Mouse (Mus musculus) MEL (cell line): ENCODE measurements around the gene Ubn1. TPM values are rescaled to one million over a fixed set of nuclear protein-coding genes. Genes with fewer than 3 reads are reported as not detected.

Experiments used
- DNase-seq: peaks from one replicate; pipeline ENCODE4 v3.0.0; 2011; ENCODE audit warnings: low read depth, low spot score
- H3K27ac ChIP-seq: 2 replicates; pipeline ENCODE4 v1.5.1; 2012; ENCODE audit warnings: low read depth, mild to moderate bottlenecking, control low read depth, low read length, moderate library complexity; ENCODE audit not compliant: control insufficient read depth
- H3K27me3 ChIP-seq, 2 experiments: fragments of 150-350 bp in 1 of 2; sonication (generic) in 1 of 2; 2 replicates each; pipeline ENCODE4 v1.6.1; 2012; ENCODE audit warnings: low read length in 2 of 2, mild to moderate bottlenecking in 2 of 2, improper control_type of control experiment in 1 of 2, moderate library complexity in 1 of 2; ENCODE audit not compliant: insufficient read depth in 2 of 2, control insufficient read depth in 1 of 2
- H3K36me3 ChIP-seq, 2 experiments: 2 replicates each; pipeline ENCODE4 v1.6.1; 2012 to 2014; ENCODE audit warnings: low read length in 2 of 2, improper control_type of control experiment in 1 of 2, inconsistent platforms in 1 of 2, mild to moderate bottlenecking in 1 of 2; ENCODE audit not compliant: insufficient read depth in 2 of 2, control insufficient read depth in 1 of 2
- H3K4me1 ChIP-seq, 2 experiments: fragments of 150-350 bp in 1 of 2; sonication (generic) in 1 of 2; 2 replicates each; pipeline ENCODE4 v1.6.1; 2012; ENCODE audit warnings: low read length in 2 of 2, improper control_type of control experiment in 1 of 2, mild to moderate bottlenecking in 1 of 2; ENCODE audit not compliant: insufficient read depth in 2 of 2, control insufficient read depth in 1 of 2
- H3K4me3 ChIP-seq, 2 experiments: fragments of 150-350 bp in 1 of 2; sonication (generic) in 1 of 2; 2 replicates each; pipeline ENCODE4 v1.5.1; 2012; ENCODE audit warnings: low read depth in 2 of 2, low read length in 2 of 2, mild to moderate bottlenecking in 2 of 2, moderate library complexity in 2 of 2, control low read depth in 1 of 2, improper control_type of control experiment in 1 of 2; ENCODE audit not compliant: control insufficient read depth in 1 of 2, insufficient read depth in 1 of 2
- H3K79me2 ChIP-seq: 2 replicates; pipeline ENCODE4 v1.6.1; 2012; ENCODE audit warnings: mild to moderate bottlenecking, low read length, moderate library complexity; ENCODE audit not compliant: control insufficient read depth, poor library complexity, insufficient read depth
- H3K9ac ChIP-seq: 2 replicates; pipeline ENCODE4 v1.6.1; 2012; ENCODE audit warnings: low read depth, mild to moderate bottlenecking, control low read depth, low read length, moderate library complexity; ENCODE audit not compliant: control insufficient read depth, poor library complexity, severe bottlenecking
- H3K9me3 ChIP-seq: fragments of 150-350 bp; sonication (generic); replicated peaks from 2 replicates; pipeline ENCODE4 v1.6.1; 2012; ENCODE audit warnings: mild to moderate bottlenecking, low read length, improper control_type of control experiment, moderate library complexity; ENCODE audit not compliant: insufficient read depth
- BHLHE40 ChIP-seq: IDR thresholded peaks from 2 replicates; pipeline ENCODE4 v1.6.1; 2012; ENCODE audit warnings: low read depth, mild to moderate bottlenecking, inconsistent platforms, low read length, improper control_type of control experiment, borderline replicate concordance
- CHD1 ChIP-seq: IDR thresholded peaks from 2 replicates; pipeline ENCODE4 v1.6.1; 2012; ENCODE audit warnings: low read depth, mild to moderate bottlenecking, inconsistent platforms, low read length, improper control_type of control experiment
- CHD2 ChIP-seq: IDR thresholded peaks from 2 replicates; pipeline ENCODE4 v1.6.1; 2011; ENCODE audit warnings: low read length, improper control_type of control experiment
- CTCF ChIP-seq, 3 experiments: IDR thresholded peaks in 2 of 3; conservative IDR thresholded peaks in 1 of 3; 2 replicates each; pipeline ENCODE4 v1.5.1; 2011 to 2012; ENCODE audit warnings: low read length in 3 of 3, low read depth in 2 of 3, mild to moderate bottlenecking in 2 of 3, improper control_type of control experiment in 1 of 3, inconsistent platforms in 1 of 3, mixed read lengths in 1 of 3, moderate library complexity in 1 of 3; ENCODE audit not compliant: control insufficient read depth in 1 of 3, insufficient read depth in 1 of 3, poor library complexity in 1 of 3, severe bottlenecking in 1 of 3
- E2F4 ChIP-seq: IDR thresholded peaks from 2 replicates; pipeline ENCODE4 v1.6.1; 2011; ENCODE audit warnings: low read depth, low read length, improper control_type of control experiment, borderline replicate concordance
- ELF1 ChIP-seq: IDR thresholded peaks from 2 replicates; pipeline ENCODE4 v1.6.1; 2014; ENCODE audit warnings: low read depth, mild to moderate bottlenecking, inconsistent platforms, low read length, improper control_type of control experiment, moderate library complexity
- EP300 ChIP-seq, 2 experiments: IDR thresholded peaks; 2 replicates each; pipeline ENCODE4 v1.6.1; 2011; ENCODE audit warnings: improper control_type of control experiment in 2 of 2, low read length in 2 of 2, low read depth in 1 of 2, mild to moderate bottlenecking in 1 of 2
- ETS1 ChIP-seq: IDR thresholded peaks from 2 replicates; pipeline ENCODE4 v1.6.1; 2012; ENCODE audit warnings: low read depth, mild to moderate bottlenecking, inconsistent platforms, low read length, improper control_type of control experiment, moderate library complexity
- GABPA ChIP-seq: IDR thresholded peaks from 2 replicates; pipeline ENCODE4 v1.6.1; 2012; ENCODE audit warnings: low read depth, mild to moderate bottlenecking, inconsistent platforms, low read length, improper control_type of control experiment, moderate library complexity
- GATA1 ChIP-seq: IDR thresholded peaks from 2 replicates; pipeline ENCODE4 v1.6.1; 2011; ENCODE audit warnings: low read depth, low read length, improper control_type of control experiment
- HCFC1 ChIP-seq: IDR thresholded peaks from 2 replicates; pipeline ENCODE4 v1.6.1; 2012; ENCODE audit warnings: low read depth, mild to moderate bottlenecking, inconsistent platforms, low read length, improper control_type of control experiment, moderate library complexity
- KAT2A ChIP-seq: conservative IDR thresholded peaks from 2 replicates; pipeline ENCODE4 v1.6.1; 2012; ENCODE audit warnings: low read depth, low read length, improper control_type of control experiment, inconsistent platforms
- MAFK ChIP-seq: IDR thresholded peaks from 2 replicates; pipeline ENCODE4 v1.6.1; 2011; ENCODE audit warnings: low read depth, mild to moderate bottlenecking, low read length, improper control_type of control experiment, borderline replicate concordance
- MAX ChIP-seq: IDR thresholded peaks from 2 replicates; pipeline ENCODE4 v1.6.1; 2011; ENCODE audit warnings: low read length, improper control_type of control experiment
- MAZ ChIP-seq: IDR thresholded peaks from 2 replicates; pipeline ENCODE4 v1.6.1; 2012; ENCODE audit warnings: low read depth, mild to moderate bottlenecking, inconsistent platforms, low read length, improper control_type of control experiment
- MEF2A ChIP-seq: IDR thresholded peaks from 2 replicates; pipeline ENCODE4 v1.6.1; 2014; ENCODE audit warnings: low read depth, mild to moderate bottlenecking, inconsistent platforms, low read length, improper control_type of control experiment; ENCODE audit not compliant: poor library complexity, insufficient replicate concordance, severe bottlenecking; ENCODE audit errors: extremely low read depth
- MXI1 ChIP-seq: IDR thresholded peaks from 2 replicates; pipeline ENCODE4 v1.6.1; 2011; ENCODE audit warnings: mild to moderate bottlenecking, low read depth, low read length, improper control_type of control experiment
- MYB ChIP-seq: IDR thresholded peaks from 2 replicates; pipeline ENCODE4 v1.6.1; 2011; ENCODE audit warnings: mild to moderate bottlenecking, low read depth, low read length, improper control_type of control experiment
- MYC ChIP-seq: IDR thresholded peaks from 2 replicates; pipeline ENCODE4 v1.6.1; 2011; ENCODE audit warnings: low read depth, mild to moderate bottlenecking, low read length, improper control_type of control experiment, moderate library complexity
- NELFE ChIP-seq: IDR thresholded peaks from 2 replicates; pipeline ENCODE4 v1.6.1; 2011; ENCODE audit warnings: low read depth, low read length, improper control_type of control experiment
- NRF1 ChIP-seq: IDR thresholded peaks from 2 replicates; pipeline ENCODE4 v1.6.1; 2014; ENCODE audit warnings: low read depth, mild to moderate bottlenecking, inconsistent platforms, low read length, improper control_type of control experiment, moderate library complexity; ENCODE audit not compliant: poor library complexity, insufficient read depth, severe bottlenecking
- POLR2A ChIP-seq, 2 experiments: IDR thresholded peaks; 2 replicates each; pipeline ENCODE4 v1.6.1; 2011 to 2012; ENCODE audit warnings: low read length in 2 of 2, mild to moderate bottlenecking in 2 of 2, control low read depth in 1 of 2, improper control_type of control experiment in 1 of 2, low read depth in 1 of 2, moderate library complexity in 1 of 2; ENCODE audit not compliant: control insufficient read depth in 1 of 2, insufficient read depth in 1 of 2, poor library complexity in 1 of 2
- POLR2AphosphoS2 ChIP-seq: IDR thresholded peaks from 2 replicates; pipeline ENCODE4 v1.6.1; 2011; ENCODE audit warnings: low read length, improper control_type of control experiment
- POLR2AphosphoS5 ChIP-seq: IDR thresholded peaks from 2 replicates; pipeline ENCODE4 v1.6.1; 2012; ENCODE audit warnings: low read depth, borderline replicate concordance, mild to moderate bottlenecking, inconsistent platforms, low read length, moderate library complexity, mixed read lengths
- RCOR1 ChIP-seq: IDR thresholded peaks from 2 replicates; pipeline ENCODE4 v1.6.1; 2012; ENCODE audit warnings: low read depth, mild to moderate bottlenecking, inconsistent platforms, low read length, improper control_type of control experiment
- SIN3A ChIP-seq: IDR thresholded peaks from 2 replicates; pipeline ENCODE4 v1.6.1; 2012; ENCODE audit warnings: low read length, improper control_type of control experiment, inconsistent platforms
- SMC3 ChIP-seq: IDR thresholded peaks from 2 replicates; pipeline ENCODE4 v1.6.1; 2011; ENCODE audit warnings: low read depth, low read length, improper control_type of control experiment
- TAL1 ChIP-seq: IDR thresholded peaks from 2 replicates; pipeline ENCODE4 v1.6.1; 2012; ENCODE audit warnings: mild to moderate bottlenecking, inconsistent platforms, low read length, moderate library complexity, mixed read lengths
- TCF12 ChIP-seq: IDR thresholded peaks from 2 replicates; pipeline ENCODE4 v1.6.1; 2014; ENCODE audit warnings: low read depth, mild to moderate bottlenecking, inconsistent platforms, low read length, improper control_type of control experiment, moderate library complexity
- UBTF ChIP-seq: IDR thresholded peaks from 2 replicates; pipeline ENCODE4 v1.6.1; 2012; ENCODE audit warnings: low read depth, mild to moderate bottlenecking, inconsistent platforms, low read length, improper control_type of control experiment, moderate library complexity, borderline replicate concordance; ENCODE audit not compliant: insufficient read depth
- USF1 ChIP-seq: IDR thresholded peaks from 2 replicates; pipeline ENCODE4 v1.6.1; 2014; ENCODE audit warnings: low read depth, mild to moderate bottlenecking, inconsistent platforms, low read length, improper control_type of control experiment, moderate library complexity
- USF2 ChIP-seq, 2 experiments: IDR thresholded peaks; 2 replicates each; pipeline ENCODE4 v1.6.1; 2011 to 2012; ENCODE audit warnings: improper control_type of control experiment in 2 of 2, low read length in 2 of 2, borderline replicate concordance in 1 of 2, inconsistent platforms in 1 of 2, low read depth in 1 of 2, mild to moderate bottlenecking in 1 of 2; ENCODE audit not compliant: insufficient read depth in 1 of 2
- ZC3H11A ChIP-seq: IDR thresholded peaks from 2 replicates; pipeline ENCODE4 v1.6.1; 2012; ENCODE audit warnings: low read depth, mild to moderate bottlenecking, inconsistent platforms, low read length, improper control_type of control experiment
- ZKSCAN1 ChIP-seq: IDR thresholded peaks from 2 replicates; pipeline ENCODE4 v1.6.1; 2012; ENCODE audit warnings: low read depth, mild to moderate bottlenecking, inconsistent platforms, low read length, improper control_type of control experiment, moderate library complexity
- ZMIZ1 ChIP-seq: IDR thresholded peaks from 2 replicates; pipeline ENCODE4 v1.6.1; 2012; ENCODE audit warnings: low read depth, mild to moderate bottlenecking, inconsistent platforms, low read length, improper control_type of control experiment, moderate library complexity
- ZNF384 ChIP-seq: IDR thresholded peaks from 2 replicates; pipeline ENCODE4 v1.6.1; 2012; ENCODE audit warnings: low read depth, mild to moderate bottlenecking, inconsistent platforms, low read length, improper control_type of control experiment
- polyA plus RNA-seq, 2 experiments: library from polyadenylated mRNA; stranded (reverse) in 1 of 2; unstranded in 1 of 2; fragments of >175 nt in 1 of 2; fragments of >200 nt in 1 of 2; gene quantifications; 2 replicates each; pipeline versions ENCODE4 v1.2.1 to v1.2.4; 2012; ENCODE audit warnings: low replicate concordance in 2 of 2, low read depth in 1 of 2; ENCODE audit not compliant: insufficient read length in 2 of 2, insufficient read depth in 1 of 2, missing spikeins in 1 of 2
- total RNA-seq: library from RNA; depleted of rRNA; stranded (reverse); fragments of 300-350 nt; gene quantifications from 2 replicates; pipeline ENCODE4 v1.2.3, GENCODE M21; 2012; rRNA removed

The Ubn1 gene
- 14.9 and 18.1 TPM in 2 replicates for total RNA-seq
- polyA plus RNA-seq: 10 to 100 TPM; 24.9 to 34.5 TPM

- peak; percentile 99 for DNase-seq
- Histone ChIP-seq H3K27ac (peak within 1 kb of the TSS; percentile 81), H3K9me3 (no peaks in the 10 kb centered on the region), H3K36me3 (peaks cover 16 to 38% of the 10 kb centered on the region in 2 experiments), H3K4me1 (peaks cover 11% of the 10 kb centered on the region in 2 experiments), H3K9ac (peak within 1 kb of the TSS; percentile 90), H3K4me3 (peak within 1 kb of the TSS; percentile 78 to 89)
- TF ChIP-seq MYC (peak; percentile 60; the same call in 1 of the 2 replicates), MAZ (peak; percentile 89; the same call in 1 of the 2 replicates), TAL1 (no peak), POLR2AphosphoS5 (no peak), MEF2A (no peak), E2F4 (no peak; the same call in 1 of the 2 replicates), TCF12 (peak; percentile 52; the same call in 1 of the 2 replicates), USF2 (IDR thresholded peaks at IDR 0.05; ENCODE audit: borderline replicate concordance in 1 of 2, insufficient read depth in 1 of 2, low read depth in 1 of 2, low read length in 2 of 2) (peak; percentile 90 to 98), ELF1 (peak; percentile 71), EP300 (IDR thresholded peaks at IDR 0.05; ENCODE audit: low read depth in 1 of 2, low read length in 2 of 2) (no peak), CHD2 (no peak), HCFC1 (peak; percentile 85), NRF1 (no peak), GABPA (no peak), ZMIZ1 (peak; percentile 63; the same call in 1 of the 2 replicates), SMC3 (no peak), MXI1 (peak; percentile 73), ETS1 (peak; percentile 56), CHD1 (no peak), POLR2AphosphoS2 (peak; percentile 88), ZKSCAN1 (no peak), USF1 (peak; percentile 99), POLR2A (IDR thresholded peaks at IDR 0.05; ENCODE audit: control insufficient read depth in 1 of 2, insufficient read depth in 1 of 2, low read depth in 1 of 2, low read length in 2 of 2, poor library complexity in 1 of 2) (peak; percentile 92 to 94), GATA1 (no peak), RCOR1 (no peak), MAFK (no peak), BHLHE40 (peak; percentile 90), SIN3A (peak; percentile 79), MAX (peak; percentile 100), ZC3H11A (no peak), NELFE (peak; percentile 91), ZNF384 (no peak), MYB (no peak), CTCF (IDR thresholded peaks at IDR 0.05 in 2 of 3, conservative IDR thresholded peaks at IDR 0.05 in 1 of 3; ENCODE audit: control insufficient read depth in 1 of 3, insufficient read depth in 1 of 3, low read depth in 2 of 3, low read length in 3 of 3, poor library complexity in 1 of 3, severe bottlenecking in 1 of 3) (no peak), KAT2A (no peak; the same call in 1 of the 2 replicates), UBTF (no peak)
- TF ChIP-seq, all 39 proteins: peak for 16
- peaks cover 38% of the 10 kb centered on the region for H3K79me2 ChIP-seq
- no peaks in the 10 kb centered on the region for H3K27me3 ChIP-seq
Observed at GRCm38 (mm10) chr16:5049774-5050234, at the start of gene Ubn1, which contains the start of gene Glyr1. Gene Ubn1, plus strand, starts transcription at chr16:5050057. Gene Glyr1, minus strand, starts transcription at chr16:5049863.
